Mouse (Mus musculus) CH12.LX (cell line): Measurements from ENCODE around the gene Cacna1a. TPM values are rescaled to one million over a fixed set of nuclear protein-coding genes. Genes with fewer than 3 reads are reported as not detected.

Experiments
- DNase-seq: peaks from one replicate; pipeline ENCODE4 v3.0.0-alpha.2; 2013; ENCODE audit errors: extremely low read depth
- H3K27ac ChIP-seq: 2 replicates; pipeline ENCODE4 v1.5.1; 2012; ENCODE audit warnings: low read depth, mild to moderate bottlenecking, control low read depth, moderate library complexity; ENCODE audit not compliant: insufficient read depth
- H3K27me3 ChIP-seq: replicated peaks from 2 replicates; pipeline ENCODE3; 2012; ENCODE audit warnings: inconsistent platforms
- H3K36me3 ChIP-seq, 2 experiments: replicated peaks in 1 of 2; 2 replicates each; pipeline versions ENCODE3 to v1.6.1; 2012; ENCODE audit warnings: inconsistent platforms in 1 of 2, low read length in 1 of 2, mild to moderate bottlenecking in 1 of 2, mixed read lengths in 1 of 2, moderate library complexity in 1 of 2; ENCODE audit not compliant: control insufficient read depth in 1 of 2, insufficient read depth in 1 of 2
- H3K4me1 ChIP-seq, 2 experiments: 2 replicates each; pipeline ENCODE4 v1.6.1; 2012; ENCODE audit warnings: inconsistent platforms in 1 of 2, moderate library complexity in 1 of 2; ENCODE audit not compliant: insufficient read depth in 2 of 2, control insufficient read depth in 1 of 2
- H3K4me2 ChIP-seq: 2 replicates; pipeline ENCODE4 v1.6.1; 2012; ENCODE audit warnings: low read depth, mild to moderate bottlenecking, control low read depth; ENCODE audit not compliant: poor library complexity, insufficient read depth, severe bottlenecking
- H3K4me3 ChIP-seq, 3 experiments: fragments of 150-350 bp in 1 of 3; sonication (generic) in 1 of 3; replicated peaks in 1 of 3; 2 replicates each; pipeline versions ENCODE3 to v1.5.1; 2011 to 2012; ENCODE audit warnings: low read depth in 2 of 3, low read length in 2 of 3, mild to moderate bottlenecking in 2 of 3, moderate library complexity in 2 of 3, control low read depth in 1 of 3, improper control_type of control experiment in 1 of 3, inconsistent platforms in 1 of 3, mixed read lengths in 1 of 3; ENCODE audit not compliant: poor library complexity in 1 of 3
- H3K79me2 ChIP-seq: replicated peaks from 2 replicates; pipeline ENCODE4 v1.6.1; 2012; ENCODE audit warnings: mild to moderate bottlenecking, moderate library complexity; ENCODE audit not compliant: control insufficient read depth, poor library complexity, insufficient read depth, severe bottlenecking; ENCODE audit errors: extremely low read depth
- H3K9ac ChIP-seq: 2 replicates; pipeline ENCODE4 v1.6.1; 2012; ENCODE audit warnings: low read depth, mild to moderate bottlenecking, control low read depth, moderate library complexity; ENCODE audit not compliant: insufficient read depth
- H3K9me3 ChIP-seq: replicated peaks from 2 replicates; pipeline ENCODE3; 2012; ENCODE audit warnings: low read length, inconsistent platforms, mixed read lengths
- CHD1 ChIP-seq: IDR thresholded peaks from 2 replicates; pipeline ENCODE4 v1.6.1; 2012; ENCODE audit warnings: low read depth, low read length, improper control_type of control experiment, inconsistent platforms
- CHD2 ChIP-seq: IDR thresholded peaks from 2 replicates; pipeline ENCODE4 v1.6.1; 2011; ENCODE audit warnings: low read length, improper control_type of control experiment
- CTCF ChIP-seq, 2 experiments: IDR thresholded peaks in 1 of 2; conservative IDR thresholded peaks in 1 of 2; 2 replicates each; pipeline ENCODE4 v1.5.1; 2011 to 2012; ENCODE audit warnings: low read depth in 2 of 2, low read length in 2 of 2, improper control_type of control experiment in 1 of 2, inconsistent platforms in 1 of 2, mild to moderate bottlenecking in 1 of 2, moderate library complexity in 1 of 2
- E2F4 ChIP-seq: IDR thresholded peaks from 2 replicates; pipeline ENCODE4 v1.6.1; 2011; ENCODE audit warnings: low read depth, low read length, improper control_type of control experiment; ENCODE audit not compliant: insufficient replicate concordance
- ELF1 ChIP-seq: IDR thresholded peaks from 2 replicates; pipeline ENCODE4 v1.6.1; 2014; ENCODE audit warnings: low read depth, mild to moderate bottlenecking, inconsistent platforms, low read length, improper control_type of control experiment
- EP300 ChIP-seq: IDR thresholded peaks from 2 replicates; pipeline ENCODE4 v1.6.1; 2011; ENCODE audit warnings: low read length, improper control_type of control experiment
- HCFC1 ChIP-seq: IDR thresholded peaks from 2 replicates; pipeline ENCODE4 v1.6.1; 2012; ENCODE audit warnings: low read depth, mild to moderate bottlenecking, inconsistent platforms, low read length, improper control_type of control experiment
- IRF4 ChIP-seq: IDR thresholded peaks from 2 replicates; pipeline ENCODE4 v1.6.1; 2014; ENCODE audit warnings: low read depth, mild to moderate bottlenecking, inconsistent platforms, low read length, improper control_type of control experiment
- KAT2A ChIP-seq: IDR thresholded peaks from 2 replicates; pipeline ENCODE4 v1.6.1; 2012; ENCODE audit warnings: low read length, improper control_type of control experiment, inconsistent platforms; ENCODE audit not compliant: insufficient replicate concordance
- MAFK ChIP-seq: IDR thresholded peaks from 2 replicates; pipeline ENCODE4 v1.6.1; 2011; ENCODE audit warnings: low read length, improper control_type of control experiment; ENCODE audit not compliant: insufficient replicate concordance
- MAX ChIP-seq: IDR thresholded peaks from 2 replicates; pipeline ENCODE4 v1.6.1; 2011; ENCODE audit warnings: low read length, improper control_type of control experiment
- MYC ChIP-seq: IDR thresholded peaks from 2 replicates; pipeline ENCODE4 v1.6.1; 2011; ENCODE audit warnings: low read depth, mild to moderate bottlenecking, improper control_type of control experiment, low read length
- NRF1 ChIP-seq: IDR thresholded peaks from 2 replicates; pipeline ENCODE4 v1.6.1; 2014; ENCODE audit warnings: low read depth, mild to moderate bottlenecking, inconsistent platforms, low read length, improper control_type of control experiment, moderate library complexity
- PAX5 ChIP-seq: IDR thresholded peaks from 2 replicates; pipeline ENCODE4 v1.6.1; 2012; ENCODE audit warnings: low read length, inconsistent platforms, mixed read lengths
- POLR2AphosphoS2 ChIP-seq: IDR thresholded peaks from 2 replicates; pipeline ENCODE4 v1.6.1; 2011; ENCODE audit warnings: low read depth, low read length, improper control_type of control experiment
- RAD21 ChIP-seq: IDR thresholded peaks from 2 replicates; pipeline ENCODE4 v1.6.1; 2011; ENCODE audit warnings: low read depth, mild to moderate bottlenecking, low read length, improper control_type of control experiment, moderate library complexity
- RCOR1 ChIP-seq: conservative IDR thresholded peaks from 2 replicates; pipeline ENCODE4 v1.6.1; 2012; ENCODE audit warnings: low read depth, mild to moderate bottlenecking, inconsistent platforms, low read length, improper control_type of control experiment
- SMC3 ChIP-seq: IDR thresholded peaks from 2 replicates; pipeline ENCODE4 v1.6.1; 2011; ENCODE audit warnings: low read depth, low read length, improper control_type of control experiment
- TCF12 ChIP-seq: IDR thresholded peaks from 2 replicates; pipeline ENCODE4 v1.6.1; 2014; ENCODE audit warnings: low read depth, mild to moderate bottlenecking, inconsistent platforms, low read length, improper control_type of control experiment
- USF2 ChIP-seq: conservative IDR thresholded peaks from 2 replicates; pipeline ENCODE4 v1.6.1; 2011; ENCODE audit warnings: low read depth, low read length, improper control_type of control experiment
- ZKSCAN1 ChIP-seq: IDR thresholded peaks from 2 replicates; pipeline ENCODE4 v1.6.1; 2012; ENCODE audit warnings: low read depth, inconsistent platforms, low read length, improper control_type of control experiment, borderline replicate concordance
- ZNF384 ChIP-seq: IDR thresholded peaks from 2 replicates; pipeline ENCODE4 v1.6.1; 2012; ENCODE audit warnings: low read depth, low read length, improper control_type of control experiment, inconsistent platforms
- dilution Hi-C: fragments of 300-500 bp; cut with MboI; formaldehyde crosslinking; loops from 2 replicates; pipeline ENCODE4 v1.14.3; 2020; ENCODE audit warnings: low sequenced_read_pairs; ENCODE audit not compliant: extremely low pct_unique_long_range_greater_than_20kb, extremely low pct_ligation_motif_present
- in situ Hi-C: fragments of 300-500 bp; cut with MboI; formaldehyde crosslinking; loops from 3 replicates; pipeline ENCODE4 v1.14.3; 2019; ENCODE audit warnings: low sequenced_read_pairs, low pct_ligation_motif_present, low pct_unique_long_range_greater_than_20kb, mixed read lengths
- polyA plus RNA-seq: library from polyadenylated mRNA; unstranded; fragments of >175 nt; gene quantifications from 2 replicates; pipeline ENCODE4 v1.2.1, GENCODE M21; 2012; ENCODE audit warnings: low read depth; ENCODE audit not compliant: insufficient read length
- total RNA-seq, 2 experiments: library from RNA; depleted of rRNA; stranded (reverse); fragments of 300-350 nt in 1 of 2; fragments of >200 nt in 1 of 2; gene quantifications; 2 replicates each; pipeline ENCODE4 v1.2.3; 2012 to 2014

The Cacna1a gene
- total and polyA plus RNA-seq, 3 experiments: 2.6 to 9.4 (median 6.9) TPM

DNA sequence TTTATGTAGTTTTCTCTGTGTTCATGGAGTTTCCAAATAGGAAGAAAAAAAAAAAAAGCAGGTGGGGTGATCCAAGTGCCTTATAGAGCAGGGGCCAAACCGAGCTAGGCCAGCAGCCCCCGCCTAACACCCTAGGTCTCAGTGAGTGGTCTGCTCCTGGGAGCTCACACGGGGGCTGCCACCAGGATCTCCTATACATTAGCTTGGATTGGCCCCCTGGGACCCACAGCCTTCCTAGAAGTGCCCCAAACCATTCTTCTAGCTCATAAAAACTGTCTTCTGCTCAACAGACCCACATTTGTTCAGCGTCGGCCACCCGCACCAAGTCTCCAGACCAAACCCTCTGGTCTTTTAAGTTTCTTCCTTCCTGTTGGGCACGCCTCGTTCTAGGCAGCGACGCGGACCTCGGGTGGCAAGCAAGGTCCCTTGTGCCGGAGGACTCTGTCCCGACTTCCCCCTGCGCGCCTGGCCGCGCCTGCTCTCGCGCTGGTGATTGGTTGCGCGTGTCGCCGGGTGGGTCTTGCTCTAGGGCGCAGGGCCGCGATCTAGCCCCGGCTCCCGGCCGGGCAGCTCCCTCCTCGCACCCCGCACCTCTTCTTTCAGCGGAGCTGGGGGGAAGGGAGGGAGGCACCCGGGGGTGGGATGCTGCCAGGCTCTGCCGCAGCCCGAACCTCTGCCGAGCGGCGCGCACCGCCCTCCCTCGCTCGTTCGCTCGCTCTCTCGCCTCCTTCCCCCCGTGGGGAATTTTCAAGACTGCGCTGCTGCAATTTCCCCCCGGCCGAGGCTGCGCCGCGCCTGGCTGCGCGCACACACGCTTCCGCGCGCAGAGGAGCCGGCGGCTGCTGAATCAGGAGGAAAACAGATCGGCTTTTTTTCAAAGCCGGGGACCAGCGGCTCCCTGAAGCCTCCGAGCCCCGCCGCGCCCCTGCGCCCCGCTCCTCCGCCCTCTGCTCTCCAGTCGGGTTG lies 25.9 kb downstream of the Cacna1a start:
- dilution Hi-C loops (no loop called here), in situ Hi-C loops (no loop called here)
- Histone ChIP-seq H3K9ac (no peak overlapping the region), H3K36me3 (no peaks in the 10 kb centered on the region), H3K27me3 (peaks cover 76% of the 10 kb centered on the region), H3K27ac (no peak overlapping the region), H3K4me2 (0 out of 2 replicates have a peak overlapping the region, but pooled peaks have one; percentile 41), H3K9me3 (peaks cover 16% of the 10 kb centered on the region), H3K4me1 (no peaks in the 10 kb centered on the region), H3K4me3 (no peak overlapping the region), H3K79me2 (no peaks in the 10 kb centered on the region)
- TF ChIP-seq RCOR1 (no peak), USF2 (no peak), PAX5 (no peak), MAFK (no peak), ELF1 (no peak), MAX (no peak), IRF4 (no peak), EP300 (no peak), SMC3 (no peak), MYC (no peak), ZKSCAN1 (no peak), CTCF (conservative IDR thresholded peaks at IDR 0.05 in 1 of 2, IDR thresholded peaks at IDR 0.05 in 1 of 2; ENCODE audit: low read depth in 2 of 2, low read length in 2 of 2) (no peak), NRF1 (no peak), ZNF384 (no peak), CHD1 (no peak), TCF12 (no peak), CHD2 (no peak)
- DNase-seq: no peak

DNA sequence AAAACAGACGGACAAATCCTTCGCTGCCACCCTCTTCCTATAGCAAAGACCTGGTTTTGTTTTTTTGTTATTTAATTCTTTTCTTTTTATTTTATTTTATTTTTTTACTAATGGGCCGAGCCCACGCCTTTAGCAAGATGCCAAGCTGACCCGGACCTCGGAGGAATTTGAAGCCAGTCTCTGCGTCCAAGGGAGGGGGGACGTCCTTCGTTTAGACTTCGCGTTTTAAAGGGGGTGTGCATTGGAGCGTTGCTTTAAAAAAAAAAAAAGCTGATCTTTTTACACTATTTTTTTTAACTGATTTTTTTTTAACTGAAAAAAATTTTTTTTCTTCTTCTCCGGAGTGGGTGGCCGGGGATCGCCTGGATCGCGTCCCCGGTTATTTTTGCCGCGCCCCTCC lies 26.7 kb downstream of the Cacna1a start:
- no peaks in the 10 kb centered on the region for H3K36me3 ChIP-seq
- no peak for TF ChIP-seq POLR2AphosphoS2
- TF ChIP-seq HCFC1: no peak
- no peak for TF ChIP-seq KAT2A
- no peak for TF ChIP-seq CHD1
- TF ChIP-seq CTCF (conservative IDR thresholded peaks at IDR 0.05 in 1 of 2, IDR thresholded peaks at IDR 0.05 in 1 of 2; ENCODE audit: low read depth in 2 of 2, low read length in 2 of 2): no peak
- no peak for TF ChIP-seq CHD2
- TF ChIP-seq MAFK: no peak
- TF ChIP-seq RAD21: no peak
- TF ChIP-seq E2F4: no peak
- TF ChIP-seq IRF4: no peak
- no peak for TF ChIP-seq MAX
- H3K4me3 ChIP-seq: no peak overlapping the region
- 0 out of 2 replicates have a peak overlapping the region, but pooled peaks have one; percentile 41 for H3K4me2 ChIP-seq
- no peaks in the 10 kb centered on the region for H3K79me2 ChIP-seq
- peaks cover 78% of the 10 kb centered on the region for H3K27me3 ChIP-seq
- in situ Hi-C loops: no loop called here
- no peak overlapping the region for H3K27ac ChIP-seq
- H3K4me1 ChIP-seq: no peaks in the 10 kb centered on the region
- no peak overlapping the region for H3K9ac ChIP-seq
- H3K9me3 ChIP-seq: peaks cover 16% of the 10 kb centered on the region
- dilution Hi-C loops: no loop called here
- no peak for DNase-seq
